Mouse (Mus musculus): ENCODE measurements around the gene Metrnl.

Metrnl gene

DNA sequence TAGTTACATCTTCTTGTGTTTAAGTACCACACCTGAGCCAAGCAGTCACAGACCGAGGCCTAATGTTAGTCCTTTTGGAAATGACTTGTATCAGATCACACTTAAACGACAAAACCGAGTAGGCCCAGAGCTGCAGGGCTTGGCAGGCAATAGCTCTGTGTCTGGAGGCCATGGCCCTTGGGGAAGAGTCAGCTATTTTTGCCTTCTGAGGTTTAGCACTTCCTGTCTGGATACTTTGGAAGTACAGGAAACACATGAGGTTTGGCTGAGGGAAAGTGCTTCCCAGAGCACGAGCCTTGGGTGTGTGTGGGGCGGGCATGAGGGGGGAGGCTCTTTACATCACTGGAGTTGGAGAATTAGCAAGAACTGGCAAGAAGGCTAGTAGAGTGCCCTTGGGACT lies 14.7 kb upstream of the Metrnl start:
- no peak for DNase-seq

DNA sequence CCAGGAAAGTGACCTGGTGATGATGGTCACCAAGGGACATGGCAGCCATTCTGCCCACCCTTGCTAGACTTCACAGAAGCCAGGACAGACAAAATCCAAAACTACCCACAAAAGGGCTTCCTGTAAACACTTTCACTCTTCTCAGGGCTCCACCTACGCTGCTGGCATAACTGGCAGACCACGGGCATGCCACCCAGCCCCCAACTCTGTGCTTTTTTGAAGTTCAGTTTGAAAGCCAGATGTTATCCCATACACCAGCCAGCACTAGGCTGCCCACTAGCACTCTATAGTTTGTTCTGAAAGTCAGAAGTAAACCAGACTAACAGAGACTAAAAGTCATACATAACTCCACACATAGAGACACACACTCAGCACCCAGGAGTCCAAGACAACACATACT lies 13.3 kb upstream of the Metrnl start:
- no peak for DNase-seq

DNA sequence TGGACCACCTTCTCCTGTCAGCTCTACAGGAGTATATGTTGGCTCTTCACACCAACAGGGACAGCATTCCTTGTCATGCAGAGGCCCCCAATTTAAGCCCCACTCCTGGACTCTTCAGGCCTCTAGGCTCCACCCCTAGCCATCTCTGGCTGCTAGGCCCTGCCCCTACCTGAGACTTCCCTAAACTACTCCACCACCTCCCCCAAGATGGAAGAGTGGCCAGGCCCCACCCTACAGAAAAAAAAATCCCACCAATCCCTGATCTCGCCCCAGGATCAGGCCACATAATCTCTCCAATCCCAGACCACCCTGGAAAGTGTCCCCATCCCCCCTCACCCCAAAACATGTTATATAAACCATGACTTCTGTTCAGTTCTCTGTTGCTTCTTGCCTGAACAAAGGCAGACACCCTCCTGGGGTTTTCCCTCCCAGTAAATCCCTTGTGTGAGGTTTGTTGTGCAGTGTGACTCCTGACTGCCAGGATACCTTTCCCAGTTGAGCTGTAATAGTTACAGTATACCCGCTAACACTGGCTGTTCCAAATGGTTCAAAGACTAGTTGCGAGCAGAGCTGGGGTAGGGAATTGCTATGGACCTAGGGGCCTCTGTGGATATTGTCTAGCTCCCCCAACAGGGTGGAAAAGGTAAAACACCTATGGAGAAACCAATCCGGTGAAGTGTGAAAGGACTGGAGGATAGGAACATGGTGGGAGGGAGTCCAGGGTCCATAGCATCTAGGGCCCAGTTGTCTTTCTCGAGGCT lies 5.9 kb upstream of the Metrnl start:
- DNase-seq = no peak

DNA sequence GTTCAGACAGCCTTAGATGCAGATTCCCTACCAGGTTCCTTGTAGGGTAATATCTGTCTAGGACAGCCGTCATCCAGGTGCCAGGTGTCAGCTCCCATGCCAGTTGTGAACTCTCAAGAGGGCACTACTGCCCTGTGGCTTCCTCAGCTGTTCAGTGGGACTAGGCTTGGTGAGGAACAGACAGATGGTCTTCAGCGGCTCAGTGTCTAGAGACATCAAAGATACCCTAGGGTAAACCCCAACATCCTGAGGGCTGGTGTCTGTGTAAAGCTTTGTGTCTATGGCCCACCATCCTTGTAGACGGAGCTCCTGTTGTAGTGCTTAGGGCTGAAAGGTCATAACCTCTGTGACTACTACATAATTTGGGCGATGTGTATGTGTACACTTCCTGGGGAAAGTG lies 4.1 kb upstream of the Metrnl start:
- no peak for DNase-seq

DNA sequence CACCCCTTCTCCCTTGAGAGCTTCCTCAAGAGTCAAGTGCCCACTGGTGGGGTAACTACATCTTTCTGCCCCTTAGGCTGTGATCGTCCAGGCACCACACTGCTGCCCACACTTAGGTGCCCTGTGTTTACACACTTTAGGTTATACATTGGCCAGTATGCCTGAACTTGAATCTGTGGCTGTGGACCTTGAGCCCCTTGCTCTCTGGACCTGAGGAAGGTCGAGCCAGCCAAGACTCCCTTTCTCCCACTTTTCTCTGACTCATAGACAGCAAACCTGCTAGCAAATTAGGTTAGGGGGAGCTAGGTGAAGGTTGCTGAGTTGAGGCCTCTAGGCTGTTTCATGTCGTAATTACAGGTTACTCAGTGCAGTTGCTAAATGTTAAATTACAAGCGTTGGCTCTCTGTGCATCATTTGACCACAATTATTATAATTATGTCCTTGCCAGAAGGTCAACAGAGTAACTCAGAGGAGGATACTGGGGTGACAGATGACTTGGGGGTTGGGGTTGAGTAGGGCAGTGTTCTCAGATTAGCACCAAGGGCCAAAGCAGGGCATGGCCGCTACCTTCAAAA lies 2.9 kb upstream of the Metrnl start:
- no peak for DNase-seq

DNA sequence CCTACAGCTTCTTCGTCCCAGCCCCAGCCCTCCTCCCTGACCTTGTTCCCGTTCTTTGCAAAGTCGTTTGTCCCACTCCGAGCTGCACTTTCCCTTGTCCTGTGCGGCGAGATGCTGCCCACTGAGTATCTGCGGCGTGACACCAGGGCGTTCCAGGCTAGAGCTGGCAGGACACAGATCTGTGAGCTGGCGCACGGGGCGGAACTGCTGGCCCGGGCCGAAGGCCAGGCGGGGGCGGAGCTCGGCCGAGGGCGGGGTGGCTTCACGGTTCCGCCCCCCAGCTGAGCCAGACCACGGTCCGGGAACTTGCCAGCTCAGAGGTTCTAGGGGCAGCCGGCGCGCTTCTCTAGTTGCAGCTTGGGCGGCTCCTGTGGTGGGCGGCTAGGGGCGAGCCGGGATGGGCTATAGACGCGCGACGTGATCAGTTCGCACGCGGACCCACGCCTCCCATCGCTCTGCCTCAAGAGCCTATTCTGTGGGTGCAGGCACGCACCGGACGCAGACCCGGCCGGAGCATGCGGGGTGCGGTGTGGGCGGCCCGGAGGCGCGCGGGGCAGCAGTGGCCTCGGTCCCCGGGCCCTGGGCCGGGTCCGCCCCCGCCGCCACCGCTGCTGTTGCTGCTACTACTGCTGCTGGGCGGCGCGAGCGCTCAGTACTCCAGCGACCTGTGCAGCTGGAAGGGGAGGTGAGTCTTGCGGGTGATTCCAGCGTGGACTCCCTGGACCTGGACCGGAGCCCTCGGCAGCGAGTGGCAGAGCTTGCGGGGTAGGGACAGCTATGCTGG lies 959 bp downstream of the Metrnl start:
- DNase-seq = peak; percentile 84

DNA sequence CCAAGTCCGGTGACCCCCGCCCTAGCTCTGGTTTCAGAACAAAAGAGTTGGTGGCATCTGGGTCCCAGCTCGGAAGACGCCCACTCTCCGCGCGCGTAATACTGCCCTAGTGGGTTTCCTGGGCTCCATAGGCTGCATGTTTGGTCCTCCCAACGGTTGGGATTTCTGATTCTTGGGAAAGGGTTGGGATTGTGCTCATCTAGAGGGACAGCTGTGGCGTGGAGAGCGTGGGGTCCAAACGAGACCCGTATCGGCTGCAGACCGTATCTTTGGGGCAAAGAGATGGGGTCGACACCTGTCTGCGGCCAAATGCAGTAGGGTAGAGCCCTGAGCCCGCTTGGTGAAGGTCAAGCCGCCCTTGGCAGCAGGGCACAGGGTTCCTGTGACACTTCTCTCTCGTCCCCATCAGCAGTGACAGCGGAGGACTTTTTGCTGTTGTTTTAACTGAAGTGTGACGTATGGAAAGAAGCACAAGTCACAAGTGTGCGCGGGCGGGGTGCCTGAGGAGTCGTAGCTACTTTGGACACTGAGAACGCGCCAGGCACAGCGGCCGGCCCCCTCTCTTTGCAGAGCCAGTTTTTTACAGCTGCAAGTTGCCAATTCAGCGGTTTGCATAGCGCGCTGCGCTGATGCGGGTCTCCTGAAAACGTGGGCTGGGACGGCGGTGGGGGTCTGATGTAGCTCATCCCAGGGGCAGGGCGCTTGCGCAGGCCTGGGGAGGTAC lies 1.7 kb downstream of the Metrnl start:
- DNase-seq = peak; percentile 50

DNA sequence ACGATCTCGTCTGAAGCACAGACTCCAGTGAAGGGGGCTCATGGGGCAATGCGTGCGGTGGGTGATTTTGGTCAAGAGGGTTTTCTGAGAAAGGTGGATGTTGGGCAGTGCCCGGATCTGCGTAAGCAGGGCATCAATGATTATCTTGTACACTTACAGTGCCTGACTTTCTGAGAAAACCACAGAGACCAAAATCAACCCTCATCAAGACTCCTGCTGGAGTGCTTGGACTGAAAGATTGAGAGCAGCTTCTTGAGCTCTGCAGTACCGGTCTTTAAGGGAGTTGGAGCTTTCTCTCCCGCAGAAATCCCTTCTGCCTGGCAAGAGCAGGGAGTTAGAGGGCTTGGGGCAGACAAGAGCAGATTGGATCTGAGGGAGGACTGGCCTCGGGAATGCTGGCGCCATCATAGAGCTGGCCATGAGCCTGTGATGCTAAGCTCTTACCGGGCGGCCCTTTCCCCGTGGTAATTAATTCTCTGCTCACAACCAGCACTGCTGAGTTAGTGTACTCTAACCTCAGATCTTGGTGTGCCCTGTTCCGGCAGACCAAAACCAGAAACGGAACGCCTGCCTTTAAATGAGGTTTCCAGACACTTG lies 2.4 kb downstream of the Metrnl start:
- peak; percentile 13 for DNase-seq

DNA sequence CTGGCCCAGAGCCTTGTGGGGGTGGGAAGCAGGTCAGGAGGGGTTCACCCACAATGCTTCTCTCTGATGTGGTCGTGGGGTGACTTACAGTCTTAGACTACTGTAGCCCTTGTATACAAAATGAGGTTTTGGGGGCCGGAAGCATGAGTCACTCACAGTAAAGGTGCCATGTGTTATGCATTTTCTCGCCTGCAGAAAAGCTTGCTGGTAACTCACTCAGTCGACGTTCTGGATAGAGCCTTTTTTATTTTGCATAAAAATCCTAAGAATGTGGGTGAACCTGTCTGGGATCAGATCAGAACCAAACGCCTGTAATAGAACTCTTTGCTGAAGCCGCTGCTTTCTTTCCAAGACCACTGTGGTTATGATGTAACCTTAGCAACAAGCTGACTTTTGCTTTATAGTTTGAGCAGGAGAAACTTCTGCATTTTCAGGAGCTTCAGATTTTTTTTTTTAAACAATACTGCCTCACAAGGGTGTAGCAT lies 5.2 kb downstream of the Metrnl start:
- DNase-seq = peak; percentile 22

DNA sequence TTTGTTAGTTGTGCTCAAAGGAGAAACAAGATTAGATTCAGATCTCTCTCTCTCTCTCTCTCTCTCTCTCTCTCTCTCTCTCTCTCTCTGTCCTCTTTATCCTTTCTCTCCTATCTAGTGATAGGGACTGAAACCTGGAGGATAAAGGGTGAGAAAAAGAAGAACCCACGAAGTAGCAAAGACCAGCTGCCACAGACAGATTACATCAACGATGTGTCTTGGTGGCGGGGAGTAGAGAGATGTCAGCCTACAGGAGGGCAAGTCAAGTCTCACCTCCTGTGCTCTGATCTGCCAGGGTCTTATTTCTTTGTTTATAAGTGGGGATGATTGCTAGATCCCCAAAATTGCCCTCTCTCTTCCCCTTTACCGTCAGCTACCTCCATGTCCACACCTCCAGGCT lies 7.9 kb downstream of the Metrnl start:
- DNase-seq = no peak

DNA sequence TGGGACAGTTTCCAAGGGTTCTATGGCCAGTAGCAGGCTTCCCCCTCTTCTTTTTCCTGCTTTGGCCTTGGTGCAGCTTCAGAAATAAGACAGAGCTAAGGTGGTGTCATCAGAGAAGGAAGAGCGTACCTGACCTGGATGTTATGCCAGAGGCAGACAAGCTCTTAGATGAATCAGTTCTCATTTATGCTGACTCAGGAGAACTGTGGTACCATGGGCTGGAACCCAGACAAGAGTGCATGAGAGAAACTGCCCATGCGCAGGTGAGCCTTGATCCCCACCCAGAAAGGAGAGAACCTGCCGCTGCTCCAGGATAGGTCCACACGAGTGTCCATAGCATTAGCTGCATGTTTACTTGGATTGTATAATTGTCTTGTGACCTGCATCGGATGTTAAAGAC lies 8.9 kb downstream of the Metrnl start:
- no peak for DNase-seq

DNA sequence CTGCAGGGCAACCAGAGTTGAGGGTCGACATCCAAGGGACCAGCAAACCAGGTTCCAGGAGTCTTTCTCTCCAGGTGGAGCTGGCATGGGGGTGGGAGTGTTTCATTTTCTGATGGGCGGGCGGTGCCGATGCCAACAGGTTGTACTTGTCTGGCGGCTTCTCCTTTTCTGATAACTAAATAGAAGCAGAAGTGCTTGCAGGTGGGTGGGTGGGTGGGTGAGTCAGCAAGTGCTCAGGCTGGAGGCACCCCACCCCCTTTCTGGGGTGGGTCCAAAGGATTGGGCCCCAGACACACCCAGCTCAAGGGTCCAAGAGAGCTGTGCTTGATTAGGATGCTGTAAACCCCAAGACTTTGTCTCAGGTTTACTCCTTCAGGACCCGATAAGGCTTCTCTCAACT lies 11.6 kb downstream of the Metrnl start:
- DNase-seq = no peak

DNA sequence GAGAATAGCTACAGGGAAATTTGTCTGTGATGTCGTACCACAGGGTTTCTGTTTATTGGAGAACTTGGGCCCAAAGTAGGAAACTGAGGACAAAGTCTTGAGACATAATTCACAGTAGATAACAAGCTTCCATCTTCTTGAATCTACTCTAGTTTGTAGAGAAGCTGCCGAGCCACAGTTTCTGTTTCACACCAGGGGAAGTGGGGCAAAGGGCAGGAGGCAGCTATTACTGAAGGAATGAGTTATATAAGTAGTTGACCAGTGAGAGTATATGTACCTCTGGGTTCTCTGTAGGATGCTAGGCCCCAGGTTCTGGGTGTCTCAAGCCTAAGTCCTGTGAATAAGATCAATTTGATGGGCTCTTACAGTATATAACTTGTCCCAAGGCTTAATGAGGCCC lies 12.2 kb downstream of the Metrnl start:
- no peak for DNase-seq

DNA sequence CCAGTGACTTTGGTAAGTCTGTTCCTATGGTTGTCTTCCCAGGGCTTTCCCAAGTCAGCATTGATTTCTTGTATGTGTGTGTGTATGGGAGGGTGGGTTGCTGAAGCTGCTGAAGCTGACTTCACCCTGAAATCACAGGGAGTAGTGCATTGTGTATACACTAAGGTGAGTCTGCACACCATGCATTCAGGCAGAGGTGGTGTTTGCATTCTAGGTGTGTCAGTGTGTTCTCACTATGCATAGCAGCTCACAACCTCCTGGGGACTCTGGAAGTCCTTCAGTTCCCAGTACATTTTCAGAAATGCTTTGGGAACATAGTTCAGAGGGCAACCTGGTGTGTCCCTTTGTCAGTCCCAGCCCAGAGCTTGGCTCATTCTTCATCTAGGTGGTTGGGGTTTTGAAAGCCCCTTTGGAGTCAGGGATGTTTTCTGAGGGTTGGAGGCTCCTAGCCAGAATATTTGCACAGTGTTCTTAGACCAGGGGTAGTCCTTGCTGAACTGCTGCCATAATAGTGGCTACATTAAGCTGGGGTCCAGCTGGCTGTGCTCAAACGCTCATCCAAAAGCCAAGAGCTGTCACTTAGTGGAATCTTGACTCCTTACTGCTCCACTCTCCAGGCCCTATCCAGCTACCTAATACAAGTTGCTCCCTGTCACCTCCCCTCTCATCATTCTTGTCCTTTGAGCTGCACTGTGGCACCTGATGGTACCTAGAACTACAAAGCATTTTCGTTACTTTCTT lies 13.6 kb downstream of the Metrnl start:
- DNase-seq = no peak

DNA sequence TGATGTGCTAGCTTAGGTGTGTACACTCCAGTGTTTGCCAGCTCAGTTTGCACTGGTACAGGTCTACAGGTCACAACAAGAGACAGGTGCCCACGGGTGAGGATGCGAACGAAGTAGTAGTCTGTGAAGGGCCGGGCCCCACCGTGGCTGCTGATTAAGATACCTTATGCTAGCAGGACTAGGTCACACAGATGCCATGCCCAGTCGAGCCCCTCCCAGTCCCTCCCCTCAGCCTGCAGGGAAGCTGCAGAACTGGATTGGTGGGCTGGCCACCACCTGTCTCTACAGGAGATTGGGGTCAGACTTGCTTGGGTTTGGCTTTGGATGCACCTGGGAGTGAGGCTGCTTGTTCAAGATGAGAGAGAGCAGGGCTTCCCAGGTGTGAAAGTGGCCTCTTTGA lies 16.4 kb downstream of the Metrnl start:
- no peak for DNase-seq

DNA sequence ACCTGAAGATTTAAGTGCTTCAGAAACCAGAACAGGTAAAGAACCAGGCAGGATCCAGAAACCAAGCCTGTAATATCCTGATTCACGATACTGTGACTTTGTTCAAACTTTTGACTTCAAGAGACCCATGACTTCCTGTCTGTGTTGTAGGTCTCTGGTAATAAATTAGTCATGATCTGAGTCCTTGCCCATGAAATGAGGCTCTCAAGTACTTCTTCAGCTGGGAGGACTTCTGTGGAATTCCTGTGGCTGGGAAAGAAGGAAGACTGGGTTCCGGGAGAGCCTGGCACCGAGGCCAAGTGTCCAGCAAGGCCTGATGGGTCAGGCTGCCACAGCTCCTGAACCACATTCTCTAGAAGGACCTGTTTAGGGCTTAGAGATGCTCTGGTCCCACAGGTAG lies 19.4 kb downstream of the Metrnl start:
- no peak for DNase-seq

DNA sequence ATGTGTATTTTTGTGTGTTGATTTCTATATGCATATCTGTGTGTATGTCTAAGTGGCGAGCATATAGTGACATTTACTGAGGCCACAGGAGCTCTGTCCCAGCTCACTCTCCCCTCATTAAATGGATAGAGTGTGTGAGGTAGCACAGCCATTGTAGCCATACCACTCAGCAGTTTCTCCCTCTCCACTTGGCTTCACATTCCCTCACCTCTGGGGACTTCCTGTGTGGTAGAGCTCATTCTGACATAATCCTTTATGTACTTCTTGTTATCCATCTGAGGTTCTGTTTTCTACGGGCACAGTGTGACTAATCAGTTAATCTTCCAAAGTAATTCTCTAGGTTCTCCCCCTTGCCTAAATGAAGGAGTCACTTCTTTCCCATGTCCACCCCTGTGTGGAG lies 21.1 kb downstream of the Metrnl start:
- no peak for DNase-seq

DNA sequence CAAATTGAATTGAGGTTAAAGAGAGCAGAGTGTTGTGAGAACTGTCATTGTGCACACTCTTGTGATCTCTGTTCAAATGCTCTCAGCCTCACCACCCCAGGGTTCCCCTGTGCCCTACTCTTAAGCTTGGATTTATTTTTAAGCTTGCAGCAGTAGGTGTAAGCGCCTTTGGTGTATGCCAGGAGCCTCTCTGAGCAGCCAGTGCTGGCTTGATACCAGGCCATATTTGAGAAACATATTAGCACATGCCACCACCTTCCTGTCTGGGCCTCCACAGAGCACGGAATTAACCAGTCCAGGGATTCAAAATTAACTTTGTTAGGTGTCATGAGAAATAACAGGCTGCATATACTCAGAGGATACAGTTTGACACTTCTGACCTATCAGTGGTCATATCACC lies 25.3 kb downstream of the Metrnl start:
- no peak for DNase-seq

DNA sequence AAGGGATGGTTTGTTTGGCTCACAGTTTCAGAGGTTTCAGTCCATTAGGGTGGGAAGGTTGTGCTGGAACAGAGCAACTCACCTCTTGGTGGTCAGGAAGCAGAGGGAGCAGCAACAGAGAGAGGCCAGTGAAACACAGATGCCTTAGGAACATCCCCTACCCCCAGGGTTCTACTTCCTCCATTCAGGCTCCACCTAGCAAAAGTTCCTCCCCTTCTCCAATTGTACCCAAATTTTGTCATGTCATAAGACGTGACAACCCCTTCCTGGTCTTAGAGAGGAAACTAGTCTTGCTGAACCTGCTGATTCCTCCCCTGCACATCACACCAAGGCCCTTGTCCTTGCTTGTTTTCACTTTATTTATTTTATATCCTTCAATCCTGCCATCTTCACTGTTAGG lies 32.8 kb downstream of the Metrnl start:
- no peak for DNase-seq

DNA sequence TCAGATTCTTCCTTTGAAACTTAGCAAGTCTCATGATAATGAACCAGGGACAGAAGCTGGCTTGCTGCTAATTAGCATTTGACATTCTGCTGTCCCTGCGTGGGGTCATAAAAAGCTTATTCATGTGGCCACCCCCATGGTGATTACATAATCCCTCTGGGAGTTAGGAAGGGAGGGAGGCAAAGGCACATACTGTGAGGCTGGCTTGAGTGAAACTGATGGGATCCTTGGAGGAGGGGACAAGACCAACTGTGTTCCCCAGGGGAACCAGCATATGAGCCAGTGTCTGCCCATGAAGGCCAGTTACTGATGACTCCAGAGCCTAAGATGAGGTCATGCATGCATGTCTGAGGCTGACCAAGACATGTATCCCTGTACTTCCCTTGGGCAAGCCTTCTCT lies 33.5 kb downstream of the Metrnl start:
- no peak for DNase-seq

DNA sequence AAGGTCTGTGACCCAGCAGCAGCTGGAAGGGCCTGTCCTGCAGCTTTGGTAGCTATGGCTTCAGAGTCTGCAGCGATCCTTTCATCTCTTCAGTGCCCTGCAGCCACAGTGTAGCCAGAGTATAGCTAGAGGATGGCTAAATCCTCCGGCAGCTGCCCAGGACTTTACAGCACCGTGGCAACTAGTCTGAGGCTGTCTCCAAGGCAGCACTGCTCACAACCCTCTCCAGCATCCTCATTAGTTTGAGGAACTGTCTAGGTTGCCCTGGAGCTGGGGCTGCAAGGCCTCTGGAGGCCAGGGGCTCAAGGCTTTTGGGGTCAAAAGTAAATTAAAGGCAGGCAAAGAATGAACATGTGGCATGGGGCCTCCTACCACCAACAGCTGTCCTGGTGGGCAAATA lies 37.3 kb downstream of the Metrnl start:
- no peak for DNase-seq

DNA sequence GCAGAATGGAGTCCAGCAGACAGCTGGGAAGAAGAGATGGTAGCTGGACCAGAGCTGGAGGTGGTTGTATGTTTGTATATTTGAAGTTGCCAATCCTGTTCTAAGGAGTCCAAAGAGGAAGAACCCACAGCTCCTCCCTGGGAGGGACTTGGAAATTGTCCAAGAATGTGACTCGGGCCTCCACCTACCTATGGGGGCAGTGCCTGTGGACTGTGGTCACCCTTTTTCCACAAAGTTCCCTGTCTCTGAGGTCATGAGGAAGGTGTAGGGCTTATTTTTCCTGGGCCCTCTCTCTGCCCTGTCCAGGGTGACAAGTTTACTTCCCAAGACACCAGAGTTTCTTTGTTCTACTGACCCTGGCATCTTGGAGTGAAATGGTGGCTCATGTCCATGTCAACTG lies 39.6 kb downstream of the Metrnl start:
- DNase-seq = no peak

Measured in right cerebral cortex, postnatal 25 days (tissue).